In genomic region chr4:126197485-126197884, GRCm38 (mm10) we compare ENCODE assay signal across 12 mouse cellular contexts. TPM values are rescaled to one million over a fixed set of nuclear protein-coding genes. Genes with fewer than 3 reads are reported as not detected.
DNase-seq lines count a peak whose midpoint lies in the region; ATAC-seq and TF ChIP-seq lines count a peak whose summit lies in the region.
"Had no signal": no experiment of that assay in that cellular context is flagged by ENCODE, and none has a peak within 500 bp of the region (broad histone marks: within the 10 kb centered on the region; RNA-seq: fewer than 3 reads in every experiment).

No protein-coding gene starts in this region.

- peak; percentile 13 for DNase-seq in hindbrain, postnatal 0 days (ENCODE audit: low spot score)
- peak; percentile 90 for DNase-seq in 416B (ENCODE audit: low read depth)
- peak; percentile 27 for DNase-seq in adipocyte (ENCODE audit: low spot score)
- DNase-seq in cerebellum, adult 11-12 months, result no peak
- no peak for DNase-seq in gastrocnemius, postnatal 4 days (ENCODE audit: low spot score in 2 of 2)
- DNase-seq: left cerebral cortex, postnatal 4 days; right cerebral cortex, postnatal 4 days had no signal

- TF ChIP-seq CTCF in hindbrain, postnatal 0 days (IDR thresholded peaks at IDR 0.05; ENCODE audit: low read depth), result no peak

- no peaks in the 10 kb centered on the region for H3K9me3 ChIP-seq in hindbrain, postnatal 0 days (ENCODE audit: low read length)
- no peaks in the 10 kb centered on the region for H3K9me3 ChIP-seq in hindbrain, embryonic 16.5 days (ENCODE audit: control insufficient read depth, low read length)
- no peaks in the 10 kb centered on the region for H3K9me3 ChIP-seq in lung, embryonic 16.5 days (ENCODE audit: control insufficient read depth, low read length)
- H3K9me3 ChIP-seq: forebrain, embryonic 10.5 days; megakaryocyte, embryonic 14.5 days had no signal

- ATAC-seq in hindbrain, postnatal 0 days, result no peak
- no peak for ATAC-seq in hindbrain, embryonic 16.5 days
- no peak for ATAC-seq in lung, embryonic 16.5 days (ENCODE audit: low read depth)

- no peak overlapping the region for H3K9ac ChIP-seq in hindbrain, postnatal 0 days (replicated peaks; ENCODE audit: low read length)
- no peak overlapping the region for H3K9ac ChIP-seq in hindbrain, embryonic 16.5 days (ENCODE audit: low read depth, low read length)
- no peak overlapping the region for H3K9ac ChIP-seq in lung, embryonic 16.5 days (ENCODE audit: low read length)

- H3K36me3 ChIP-seq in hindbrain, postnatal 0 days (ENCODE audit: insufficient read depth, low read length), result peaks cover 7% of the 10 kb centered on the region; the same call in 1 of the 2 replicates
- peaks cover 7% of the 10 kb centered on the region; the same call in 1 of the 2 replicates for H3K36me3 ChIP-seq in hindbrain, embryonic 16.5 days (ENCODE audit: control insufficient read depth, insufficient read depth, low read length)
- peaks cover 11% of the 10 kb centered on the region; the same call in 1 of the 2 replicates for H3K36me3 ChIP-seq in lung, embryonic 16.5 days (ENCODE audit: control insufficient read depth, insufficient read depth, low read length)

- no peak overlapping the region for H3K4me3 ChIP-seq in hindbrain, postnatal 0 days (ENCODE audit: low read length)
- H3K4me3 ChIP-seq in hindbrain, embryonic 16.5 days (ENCODE audit: low read length), result no peak overlapping the region
- H3K4me3 ChIP-seq in lung, embryonic 16.5 days (ENCODE audit: low read length), result no peak overlapping the region
- H3K4me3 ChIP-seq: forebrain, embryonic 10.5 days; megakaryocyte, embryonic 14.5 days had no signal

- no peak overlapping the region for H3K4me2 ChIP-seq in hindbrain, postnatal 0 days (ENCODE audit: low read depth, low read length)
- H3K4me2 ChIP-seq in hindbrain, embryonic 16.5 days (ENCODE audit: low read length), result no peak overlapping the region
- H3K4me2 ChIP-seq in lung, embryonic 16.5 days (ENCODE audit: low read depth, low read length), result peak overlapping the region; percentile 1; the same call in 1 of the 2 replicates

- WGBS in hindbrain, postnatal 0 days, result 50% methylated on average over 3 of the region's 3 CpGs
- WGBS in hindbrain, embryonic 16.5 days, result 63% methylated on average over 3 of the region's 3 CpGs
- WGBS in lung, embryonic 16.5 days, result 46% methylated on average over 3 of the region's 3 CpGs

- no peaks in the 10 kb centered on the region for H3K27me3 ChIP-seq in hindbrain, postnatal 0 days (ENCODE audit: insufficient read depth, low read length)
- H3K27me3 ChIP-seq in hindbrain, embryonic 16.5 days (replicated peaks; ENCODE audit: control insufficient read depth, insufficient read depth, low read length), result no peaks in the 10 kb centered on the region
- no peaks in the 10 kb centered on the region for H3K27me3 ChIP-seq in lung, embryonic 16.5 days (ENCODE audit: control insufficient read depth, insufficient read depth, low read depth, low read length)
- H3K27me3 ChIP-seq: megakaryocyte, embryonic 14.5 days had no signal

- peaks cover 10% of the 10 kb centered on the region; the same call in 1 of the 2 replicates for H3K4me1 ChIP-seq in hindbrain, postnatal 0 days (ENCODE audit: insufficient read depth, low read length)
- H3K4me1 ChIP-seq in hindbrain, embryonic 16.5 days (ENCODE audit: control insufficient read depth, insufficient read depth, low read depth, low read length), result peaks cover 27% of the 10 kb centered on the region
- H3K4me1 ChIP-seq in lung, embryonic 16.5 days (replicated peaks; ENCODE audit: control insufficient read depth, insufficient read depth, low read length), result peaks cover 32% of the 10 kb centered on the region

- H3K27ac ChIP-seq in hindbrain, postnatal 0 days, result no peak overlapping the region
- H3K27ac ChIP-seq in hindbrain, embryonic 16.5 days (ENCODE audit: low read depth, low read length), result no peak overlapping the region
- H3K27ac ChIP-seq in lung, embryonic 16.5 days (ENCODE audit: low read length), result no peak overlapping the region
- H3K27ac ChIP-seq: forebrain, embryonic 10.5 days had no signal

RNA-seq across cellular contexts. Expression of gene Thrap3, which starts 5.1 kb away (rescaled TPM):
- 85.7 and 128 TPM in 2 replicates for total RNA-seq in hindbrain, postnatal 0 days (2014; rRNA removed)
- 108 and 123 TPM in 2 replicates for polyA plus RNA-seq in hindbrain, postnatal 0 days (2015; fragmentation: Nextera tagmentation; extraction: Ambion mirVana)
- 107 and 120 TPM in 2 replicates for polyA plus RNA-seq in hindbrain, embryonic 16.5 days (2015; fragmentation: Nextera tagmentation; extraction: Ambion mirVana)
- polyA plus RNA-seq in lung, embryonic 16.5 days (2015; fragmentation: Nextera tagmentation; extraction: Ambion mirVana), result 197 and 213 TPM in 2 replicates
- total RNA-seq in gastrocnemius, postnatal 4 days (2021), result 100 to 1,000 TPM; 182 to 188 TPM

RNA-seq across cellular contexts. Expression of gene Sh3d21, which starts 34.2 kb away (rescaled TPM):
- total RNA-seq in hindbrain, postnatal 0 days (2014; rRNA removed), result 0.63 and 1.2 TPM in 2 replicates
- polyA plus RNA-seq in hindbrain, postnatal 0 days (2015; fragmentation: Nextera tagmentation; extraction: Ambion mirVana), result 2.2 and 2.6 TPM in 2 replicates
- 1.3 and 1.5 TPM in 2 replicates for polyA plus RNA-seq in hindbrain, embryonic 16.5 days (2015; fragmentation: Nextera tagmentation; extraction: Ambion mirVana)
- 9.2 and 12.3 TPM in 2 replicates for polyA plus RNA-seq in lung, embryonic 16.5 days (2015; fragmentation: Nextera tagmentation; extraction: Ambion mirVana)
- total RNA-seq in gastrocnemius, postnatal 4 days (2021), result 1 to 10 TPM; 2.9 TPM
- total RNA-seq: common myeloid progenitor, adult 5-6 weeks had no signal

RNA-seq across cellular contexts. Expression of gene Eva1b, which starts 49.9 kb away (rescaled TPM):
- 24.9 and 25.6 TPM in 2 replicates for total RNA-seq in hindbrain, postnatal 0 days (2014; rRNA removed)
- 11.6 and 12.3 TPM in 2 replicates for polyA plus RNA-seq in hindbrain, postnatal 0 days (2015; fragmentation: Nextera tagmentation; extraction: Ambion mirVana)
- polyA plus RNA-seq in hindbrain, embryonic 16.5 days (2015; fragmentation: Nextera tagmentation; extraction: Ambion mirVana), result 11.8 and 13.7 TPM in 2 replicates
- 98.0 and 108 TPM in 2 replicates for polyA plus RNA-seq in lung, embryonic 16.5 days (2015; fragmentation: Nextera tagmentation; extraction: Ambion mirVana)
- 10 to 100 TPM; 31.8 to 33.8 TPM for total RNA-seq in gastrocnemius, postnatal 4 days (2021)

RNA-seq across cellular contexts. Expression of gene Map7d1, which starts 58.7 kb away (rescaled TPM):
- 106 and 109 TPM in 2 replicates for total RNA-seq in hindbrain, postnatal 0 days (2014; rRNA removed)
- polyA plus RNA-seq in hindbrain, postnatal 0 days (2015; fragmentation: Nextera tagmentation; extraction: Ambion mirVana), result 51.0 and 54.6 TPM in 2 replicates
- polyA plus RNA-seq in hindbrain, embryonic 16.5 days (2015; fragmentation: Nextera tagmentation; extraction: Ambion mirVana), result 59.8 and 71.7 TPM in 2 replicates
- 26.0 and 26.9 TPM in 2 replicates for polyA plus RNA-seq in lung, embryonic 16.5 days (2015; fragmentation: Nextera tagmentation; extraction: Ambion mirVana)
- total RNA-seq in gastrocnemius, postnatal 4 days (2021), result 100 to 1,000 TPM; 254 to 283 TPM

Comparison
In these comparisons a context has a peak if more than half of its experiments do, and no peak if none do; other contexts are left out.
1. DNase-seq: peak in hindbrain, postnatal 0 days (single experiment), 416B (single experiment) and adipocyte (single experiment); none in cerebellum, adult 11-12 months (single experiment) and gastrocnemius, postnatal 4 days (0 of 2).